Mouse (Mus musculus) T-cell, adult 2 months (primary cell): ENCODE measurements around the gene Tle2.

Experiments
- DNase-seq: peaks from one replicate; pipeline ENCODE4 v3.0.0; 2022; ENCODE audit warnings: low spot score

Gene Tle2

DNA sequence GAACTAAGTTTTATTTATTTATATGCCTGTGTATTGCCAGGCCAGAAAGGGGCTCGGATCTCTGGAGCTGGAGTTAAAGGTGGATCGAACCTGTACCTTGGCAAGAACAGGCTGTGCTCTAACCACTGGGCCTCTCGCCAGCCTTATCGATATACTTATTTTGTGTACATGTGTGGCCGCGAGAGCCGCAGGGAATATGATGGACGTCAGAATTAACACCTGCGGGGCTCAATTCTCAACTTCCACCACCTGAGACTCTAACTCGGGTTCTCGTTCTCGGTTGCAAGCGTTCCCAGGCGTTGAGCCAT, 31.3 kb downstream of the Tle2 start:
- no peak for DNase-seq

DNA sequence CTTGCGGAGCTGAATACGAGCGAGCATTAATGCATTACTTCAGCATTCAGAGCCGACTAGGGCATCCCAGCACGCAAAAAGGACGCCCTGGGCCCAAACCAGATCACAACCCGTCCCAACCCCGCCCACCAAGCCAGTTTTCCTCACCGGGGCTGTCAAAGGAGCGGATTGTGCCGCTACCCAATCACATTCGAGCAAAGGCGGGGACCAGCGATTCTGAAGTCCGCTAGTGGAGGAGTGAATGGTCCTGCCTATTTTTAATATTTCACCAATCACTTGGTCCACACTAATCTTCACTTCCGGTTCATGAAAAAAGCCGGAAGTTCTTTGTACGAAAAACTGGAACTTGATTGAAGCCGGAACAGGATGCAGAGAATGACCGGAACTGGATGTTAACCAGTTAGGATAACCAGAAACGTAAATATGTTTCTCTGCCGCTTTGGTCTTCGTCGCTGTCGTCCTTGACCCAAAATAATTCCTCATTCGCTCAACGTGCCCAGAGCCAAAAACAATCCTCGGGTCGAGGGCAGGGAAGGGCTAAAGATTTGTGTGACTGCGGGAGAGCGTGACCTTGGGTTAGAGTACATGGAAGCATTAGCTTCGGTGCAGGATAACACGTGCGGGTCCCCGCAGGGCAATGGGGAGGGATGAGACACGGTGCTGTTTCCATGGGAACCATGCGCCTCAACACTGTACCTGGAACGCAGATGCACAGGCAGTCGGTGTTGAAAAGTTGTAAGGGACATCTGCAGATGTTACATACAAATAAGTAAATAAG, 31.8 kb downstream of the Tle2 start, which contains the start of gene BC025920:
TSS of gene BC025920 (plus strand) at position 297 of the 778 bp plus-strand sequence.
- DNase-seq = peak; percentile 87

DNA sequence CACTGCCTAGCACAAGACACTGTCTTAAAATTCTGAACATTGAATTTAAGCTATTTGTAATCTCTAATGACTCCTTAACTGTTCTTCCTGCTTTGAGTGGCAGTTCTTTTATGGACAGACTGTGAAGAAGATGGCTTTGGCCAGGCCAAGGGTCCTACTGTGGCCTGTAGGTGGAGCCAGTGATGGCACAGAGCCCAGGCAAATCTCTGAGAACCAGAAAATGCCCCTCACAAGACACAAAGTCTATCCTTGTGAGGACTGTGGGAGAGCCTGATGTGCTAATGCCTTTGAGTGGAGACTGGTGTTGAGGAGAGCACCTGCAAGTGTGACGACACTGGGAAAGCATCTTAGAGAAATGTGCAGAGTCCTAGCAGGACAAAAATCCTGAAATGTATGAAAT, 33.9 kb downstream of the Tle2 start:
- DNase-seq = no peak

DNA sequence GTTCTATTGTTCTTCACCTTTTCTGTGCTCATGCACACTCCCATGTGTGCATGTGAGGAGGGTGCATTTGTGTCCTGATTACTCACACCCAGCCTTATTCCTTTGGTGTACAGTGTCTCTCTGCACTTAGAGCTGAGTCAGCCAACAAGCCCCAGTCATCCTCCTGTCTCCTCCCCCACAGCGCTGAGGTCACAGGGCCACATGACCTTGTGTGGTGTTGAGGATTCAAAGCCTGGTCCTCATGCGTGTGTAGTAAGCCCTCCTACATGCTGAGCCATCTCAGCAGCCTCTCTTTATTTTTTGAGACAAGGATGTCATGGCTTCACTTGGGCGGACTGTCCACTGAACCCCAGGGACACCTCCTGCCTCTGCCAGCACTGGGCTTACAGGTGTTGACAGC, 38.4 kb downstream of the Tle2 start:
- DNase-seq = no peak

DNA sequence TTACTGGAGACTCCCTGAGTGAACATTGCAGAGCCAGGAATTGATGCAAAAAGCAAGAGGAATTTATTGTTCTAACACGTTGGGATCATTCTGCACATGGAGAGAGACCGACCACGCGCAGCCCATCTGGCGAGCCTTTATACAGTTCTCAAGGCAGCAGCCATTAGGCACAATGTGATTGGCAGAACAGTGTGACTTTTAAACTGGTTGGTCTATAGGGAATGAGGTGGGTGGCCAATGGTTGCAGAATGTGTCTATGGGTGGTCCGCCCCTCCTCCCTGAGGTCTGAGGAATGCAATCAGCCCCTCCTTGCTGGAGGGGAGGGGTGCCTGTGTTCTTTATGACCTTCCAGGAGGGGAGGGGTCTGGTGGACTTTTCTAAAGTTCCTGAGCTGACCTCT, 41.1 kb downstream of the Tle2 start:
- no peak for DNase-seq

DNA sequence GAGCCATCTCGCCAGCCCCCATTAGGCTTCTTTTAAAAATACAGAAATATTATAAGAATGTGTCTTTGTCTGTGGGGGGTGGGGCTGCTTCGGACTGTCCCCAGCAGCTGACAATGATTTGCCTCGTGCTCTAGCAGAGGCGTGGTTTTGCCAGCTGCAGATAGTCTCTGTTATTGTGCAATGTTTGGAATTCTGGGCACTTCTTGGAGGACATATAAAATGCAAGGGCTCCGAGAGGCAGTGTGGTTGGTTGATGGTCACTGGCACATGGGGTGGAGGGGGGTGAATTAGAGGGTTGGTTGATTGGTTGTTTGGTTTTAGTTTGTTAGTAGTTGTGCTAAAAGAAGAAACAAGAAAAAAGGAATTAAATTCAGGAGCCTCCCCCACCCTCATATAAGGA, 45.6 kb downstream of the Tle2 start:
- no peak for DNase-seq

DNA sequence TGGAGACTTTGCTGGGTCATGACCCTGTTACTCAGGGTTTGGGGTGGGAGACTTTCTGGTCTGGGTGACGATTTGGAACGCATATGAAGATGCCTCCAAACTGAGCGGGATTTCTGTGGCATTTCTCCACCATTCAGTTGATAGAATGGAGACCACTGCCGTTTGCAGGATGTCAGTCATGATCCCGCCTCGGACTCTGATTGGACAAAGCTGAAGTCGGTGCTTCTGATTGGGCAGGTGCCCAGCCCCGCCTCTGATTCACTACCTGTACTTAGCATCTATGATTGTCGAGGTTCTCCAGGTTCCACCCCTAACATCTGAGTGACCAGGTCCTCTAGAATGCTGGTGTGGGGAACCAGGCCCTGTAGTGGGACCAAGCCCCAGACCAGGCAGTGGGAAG, 46.4 kb downstream of the Tle2 start:
- no peak for DNase-seq

DNA sequence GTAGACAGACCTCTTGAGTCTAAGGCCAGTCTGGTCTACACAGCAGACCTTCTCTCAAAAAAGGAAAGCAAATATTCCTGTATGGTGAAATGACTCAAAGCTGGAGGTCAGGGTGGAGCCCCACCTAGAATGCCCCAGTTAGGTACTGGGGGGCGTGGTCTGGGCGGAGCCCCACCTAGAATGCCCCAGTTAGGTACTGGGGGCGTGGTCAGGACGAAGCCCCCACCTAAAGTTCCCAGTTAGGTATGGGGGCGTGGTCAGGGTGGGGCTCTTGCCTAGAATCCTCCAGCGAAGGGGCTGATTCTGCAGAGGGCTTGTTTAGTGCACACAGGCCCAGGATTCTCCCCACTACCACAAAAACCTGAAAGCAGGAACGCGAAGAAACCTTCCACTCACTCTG, 49.1 kb downstream of the Tle2 start:
- DNase-seq = no peak

DNA sequence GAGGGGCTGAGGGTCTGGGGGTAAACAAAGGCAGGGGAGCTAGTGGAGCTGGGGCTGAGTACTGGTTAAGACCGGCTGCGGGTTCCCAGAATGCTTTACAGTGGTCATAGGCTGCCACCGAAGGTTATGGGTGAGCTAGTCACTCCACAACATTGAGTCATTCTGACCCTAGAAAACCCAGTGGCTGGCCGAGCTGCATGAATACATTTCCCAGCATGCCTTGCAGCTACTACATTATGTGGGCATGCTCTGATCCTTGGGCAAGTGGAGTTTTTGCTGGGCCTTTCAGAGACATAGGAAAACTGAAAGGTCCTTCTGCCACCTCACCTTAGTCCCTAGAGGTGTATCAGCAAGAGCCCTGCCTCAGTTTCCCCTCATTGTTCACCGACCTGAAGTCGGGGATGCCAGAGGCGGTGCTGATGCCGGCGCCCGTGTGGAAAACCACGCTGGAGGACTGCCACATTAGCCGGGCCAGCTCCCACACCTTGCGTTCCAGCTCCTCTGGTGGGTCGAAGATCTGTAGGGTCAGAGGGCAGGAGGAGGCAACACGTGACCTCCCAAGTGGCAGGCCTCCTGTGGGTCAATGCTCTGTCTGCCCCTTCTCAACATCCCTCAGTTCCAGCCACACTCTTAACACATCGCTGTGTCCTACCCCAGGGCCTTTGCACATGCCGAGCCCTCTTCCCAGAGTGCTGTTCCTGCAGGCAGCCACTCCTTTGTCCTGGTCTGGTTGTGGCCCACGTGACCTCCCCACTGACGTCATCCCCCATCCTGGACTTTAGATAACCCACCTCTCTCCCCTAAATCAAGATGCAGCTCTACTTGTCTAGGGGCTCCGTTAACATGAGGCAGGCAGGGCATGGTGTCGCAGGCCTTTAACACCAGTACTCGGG, 52.0 kb downstream of the Tle2 start:
- DNase-seq = no peak

DNA sequence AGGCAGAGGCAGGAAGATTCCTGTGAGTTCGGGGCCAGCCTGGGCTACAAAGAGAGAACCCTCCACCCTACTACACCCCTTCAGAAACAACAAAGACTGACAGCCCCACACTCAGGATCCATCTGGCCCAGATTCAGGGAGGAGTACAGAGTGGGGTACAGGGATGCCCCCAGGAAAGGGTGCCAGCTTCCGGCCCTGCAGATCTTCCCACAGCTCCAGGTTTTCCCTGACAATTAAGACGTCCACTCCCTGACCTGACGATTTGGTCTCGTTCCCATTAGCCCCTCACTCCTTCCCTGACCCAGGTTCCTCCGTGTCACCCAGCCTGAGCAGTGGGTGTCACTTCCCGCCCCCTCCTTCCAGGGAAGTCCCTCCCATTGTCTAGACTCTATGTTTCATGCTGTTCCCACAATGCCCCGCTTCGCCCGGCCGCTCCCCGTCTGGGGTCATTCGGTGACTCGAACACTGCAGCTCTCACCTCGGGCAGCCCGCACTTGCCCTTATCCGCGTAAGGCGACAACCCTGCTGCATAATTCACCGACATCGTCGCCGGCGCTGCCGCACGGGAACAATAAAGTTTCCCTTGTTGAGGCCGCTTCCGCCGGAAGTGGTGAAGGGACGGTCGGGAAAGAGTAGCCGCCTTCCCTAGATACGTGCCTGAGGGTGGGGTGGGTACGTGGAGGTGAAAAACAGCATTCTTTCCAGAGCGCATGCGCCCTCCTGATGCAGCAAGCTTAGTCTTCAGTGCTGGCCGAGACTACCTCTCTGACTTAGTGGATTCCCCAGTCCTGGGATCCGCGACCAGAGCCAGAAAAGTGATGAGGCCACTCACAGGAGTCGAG, 52.9 kb downstream of the Tle2 start, which contains the start of gene Sirt6:
TSS of gene Sirt6 (minus strand) at position 804 of the 842 bp plus-strand sequence.
- peak; percentile 95 for DNase-seq

DNA sequence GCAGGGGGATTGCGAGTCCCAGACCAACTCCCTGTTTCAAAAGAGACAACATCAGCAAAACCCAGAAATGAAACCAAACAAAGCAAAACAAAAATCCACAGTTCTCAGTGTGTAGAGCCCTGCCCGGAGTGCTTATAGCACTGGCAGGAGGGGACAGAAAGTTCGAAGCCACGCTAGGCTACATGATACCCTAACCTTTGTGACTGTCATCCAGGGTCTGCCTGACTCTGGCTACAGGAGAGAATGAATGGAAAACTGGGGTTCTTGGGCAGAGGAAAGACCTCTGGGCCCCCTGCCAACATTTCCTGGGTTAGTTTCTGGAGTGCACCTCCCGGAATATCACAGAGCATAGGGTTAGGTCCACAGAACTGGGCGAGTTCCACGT, 53.5 kb downstream of the Tle2 start:
- no peak for DNase-seq

DNA sequence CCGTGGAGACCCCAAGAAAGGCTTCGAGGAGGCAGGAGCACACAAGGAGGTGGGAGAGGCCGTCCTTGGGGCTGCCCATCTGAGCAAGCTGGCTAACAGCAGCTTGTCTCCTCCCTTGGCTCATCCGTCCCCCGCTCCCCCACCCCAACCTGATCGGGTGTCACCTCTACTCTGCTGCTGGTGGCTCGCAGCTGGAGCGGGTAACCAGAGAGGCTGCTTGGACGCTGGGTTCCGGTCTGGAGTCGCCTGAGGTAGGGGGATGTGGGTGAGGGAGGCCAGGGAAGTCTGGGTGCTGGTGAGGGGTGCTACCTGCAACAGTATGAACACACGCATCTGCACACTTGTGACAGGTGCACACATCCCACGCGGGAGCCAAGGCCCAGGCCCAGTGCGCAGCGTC, 54.0 kb downstream of the Tle2 start, which contains the start of gene Ankrd24:
TSS of gene Ankrd24 (plus strand) at position 151 of the 400 bp plus-strand sequence.
- DNase-seq = no peak

DNA sequence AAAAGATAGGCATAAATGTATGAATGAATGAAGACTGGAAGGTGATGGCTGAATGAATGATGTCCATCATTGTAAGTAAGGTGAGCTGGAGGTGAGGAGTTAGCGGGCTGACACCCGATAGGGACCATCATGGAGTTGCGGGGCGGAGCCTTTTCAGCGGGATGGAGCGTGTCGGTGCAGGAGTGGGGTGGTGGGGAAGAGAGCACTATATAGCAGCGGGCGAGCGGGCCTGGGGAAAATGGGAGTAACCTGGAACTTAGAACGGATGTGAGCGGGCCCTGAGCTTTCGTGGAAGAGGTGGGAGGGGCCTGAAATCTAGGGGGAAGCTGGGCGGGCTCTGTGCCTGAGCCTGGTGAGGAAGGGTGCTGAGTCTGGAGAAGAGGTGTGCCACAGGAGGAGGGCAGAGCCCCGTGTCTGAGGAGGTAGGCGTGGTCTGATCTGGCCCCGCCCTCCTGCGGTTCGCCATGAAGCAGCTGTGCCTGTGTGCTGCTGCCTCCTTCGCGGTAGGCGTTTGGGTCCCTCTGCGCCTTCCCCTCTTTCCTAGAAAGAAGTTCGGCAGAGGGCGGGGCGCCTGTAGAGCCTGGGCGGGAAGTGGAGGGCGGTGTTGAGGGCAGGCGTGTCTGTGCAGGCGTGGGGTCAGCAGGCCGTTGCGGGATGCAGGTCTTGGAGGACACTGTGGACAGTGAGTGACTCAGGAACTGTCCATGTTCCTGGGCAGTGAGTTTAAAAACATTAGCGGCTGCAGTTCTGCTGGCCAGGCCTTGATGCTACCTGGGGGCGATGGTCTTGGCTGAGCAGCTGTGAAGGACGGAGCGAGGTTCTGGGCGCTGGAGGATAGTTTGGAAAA, 59.1 kb downstream of the Tle2 start:
- peak; percentile 86 for DNase-seq

DNA sequence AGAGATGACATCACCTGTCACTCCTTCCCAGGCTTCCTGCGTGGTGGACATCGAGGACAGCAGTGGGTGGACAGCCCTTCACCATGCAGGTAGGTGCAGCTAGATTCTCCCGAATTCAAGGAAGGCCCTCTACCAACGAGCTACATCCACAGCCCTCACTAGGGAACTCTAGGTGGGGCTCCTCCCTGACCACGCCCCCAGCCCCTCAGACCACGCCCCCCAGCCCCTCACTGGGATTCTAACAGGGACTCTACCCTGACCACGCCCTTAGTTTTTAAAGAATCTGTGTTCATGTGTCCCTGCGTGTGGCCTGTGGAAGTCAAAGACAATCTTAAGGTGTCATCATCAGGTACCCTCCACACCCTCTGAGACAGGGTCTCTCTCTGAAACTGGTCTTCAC, 62.0 kb downstream of the Tle2 start:
- no peak for DNase-seq

DNA sequence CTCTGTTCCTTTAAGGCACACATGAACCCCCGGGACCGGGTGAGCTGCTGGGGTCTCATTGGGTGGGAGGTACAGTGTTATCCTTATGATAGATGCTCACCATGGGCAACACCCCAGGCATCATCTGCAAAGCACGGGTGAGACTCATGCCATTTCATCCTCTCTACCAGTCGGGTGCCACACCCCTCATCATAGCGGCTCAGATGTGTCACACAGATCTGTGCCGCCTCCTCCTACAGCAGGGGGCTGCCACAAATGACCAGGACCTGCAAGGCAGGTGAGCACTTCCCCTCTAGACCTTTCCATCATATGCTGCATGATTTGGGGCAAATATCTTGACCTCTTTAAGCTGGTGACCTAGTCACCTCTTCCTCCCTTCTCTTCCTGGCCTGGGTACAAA, 63.7 kb downstream of the Tle2 start:
- no peak for DNase-seq
